Mouse (Mus musculus): ENCODE results near the gene Atoh8.

DNA sequence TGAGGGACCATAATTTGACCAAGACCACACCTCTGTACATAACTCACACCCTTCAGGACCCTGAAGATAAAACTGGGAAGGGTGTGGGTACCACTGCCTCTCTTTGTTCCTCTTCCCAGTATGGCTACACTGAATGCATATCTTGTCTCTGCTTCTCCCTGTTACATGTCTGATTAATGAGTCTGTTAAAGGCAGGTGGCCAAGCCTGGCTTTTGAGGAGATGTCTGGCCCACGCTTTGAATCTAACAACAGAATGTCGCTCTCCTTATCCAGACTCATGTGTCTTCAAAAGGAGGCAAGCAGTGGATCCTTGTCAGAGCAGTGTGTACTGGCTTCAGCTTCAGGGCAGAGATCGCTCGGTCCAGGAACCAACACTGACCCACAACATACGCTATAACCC, 50.8 kb downstream of the Atoh8 start:
- TF ChIP-seq CTCF (IDR thresholded peaks at IDR 0.05; ENCODE audit: low read depth): no peak
- TF ChIP-seq EP300 (IDR thresholded peaks at IDR 0.05; ENCODE audit: low read depth): no peak
